Mouse (Mus musculus) liver, adult (tissue): ENCODE data around the gene Rtkn2.

ENCODE experiments used
- GATA4 ChIP-seq: IDR thresholded peaks from 2 replicates; pipeline ENCODE4 v1.6.1; 2014; ENCODE audit warnings: mild to moderate bottlenecking, low read length; ENCODE audit not compliant: insufficient replicate concordance

The Rtkn2 gene

GRCm38 (mm10) chr10:67979401-67980157 lies at the start of gene Rtkn2:
TSS of gene Rtkn2 (plus strand) at chr10:67979570.
- TF ChIP-seq GATA4: no peak

- no peak for TF ChIP-seq GATA4
Observed at GRCm38 (mm10) chr10:67931328-67931727, 48.0 kb upstream of the Rtkn2 start.

GRCm38 (mm10) chr10:67932780-67933179 lies 46.6 kb upstream of the Rtkn2 start:
- no peak for TF ChIP-seq GATA4

- no peak for TF ChIP-seq GATA4
Observed at GRCm38 (mm10) chr10:67936944-67937343, 42.4 kb upstream of the Rtkn2 start.

- TF ChIP-seq GATA4: no peak
Observed at GRCm38 (mm10) chr10:67937775-67938174, 41.6 kb upstream of the Rtkn2 start.

GRCm38 (mm10) chr10:67939546-67939945 lies 39.8 kb upstream of the Rtkn2 start:
- TF ChIP-seq GATA4: no peak

- no peak for TF ChIP-seq GATA4
Observed at GRCm38 (mm10) chr10:67943513-67943912, 35.9 kb upstream of the Rtkn2 start.

GRCm38 (mm10) chr10:67950059-67950748 lies 29.2 kb upstream of the Rtkn2 start:
- TF ChIP-seq GATA4: no peak

GRCm38 (mm10) chr10:67951690-67952089 lies 27.7 kb upstream of the Rtkn2 start:
- no peak for TF ChIP-seq GATA4

- TF ChIP-seq GATA4: no peak
Observed at GRCm38 (mm10) chr10:67955982-67956381, 23.4 kb upstream of the Rtkn2 start.

- no peak for TF ChIP-seq GATA4
Observed at GRCm38 (mm10) chr10:67959982-67960381, 19.4 kb upstream of the Rtkn2 start.

- no peak for TF ChIP-seq GATA4
Observed at GRCm38 (mm10) chr10:67962496-67962895, 16.9 kb upstream of the Rtkn2 start.

- TF ChIP-seq GATA4: no peak
Observed at GRCm38 (mm10) chr10:67964060-67964459, 15.3 kb upstream of the Rtkn2 start.

GRCm38 (mm10) chr10:67965251-67965986 lies 14.0 kb upstream of the Rtkn2 start:
- no peak for TF ChIP-seq GATA4

GRCm38 (mm10) chr10:67966102-67966501 lies 13.3 kb upstream of the Rtkn2 start:
- TF ChIP-seq GATA4: no peak

GRCm38 (mm10) chr10:67966983-67967382 lies 12.4 kb upstream of the Rtkn2 start:
- no peak for TF ChIP-seq GATA4
